14 mouse cellular contexts compared by ENCODE assay signal in the genomic region with DNA sequence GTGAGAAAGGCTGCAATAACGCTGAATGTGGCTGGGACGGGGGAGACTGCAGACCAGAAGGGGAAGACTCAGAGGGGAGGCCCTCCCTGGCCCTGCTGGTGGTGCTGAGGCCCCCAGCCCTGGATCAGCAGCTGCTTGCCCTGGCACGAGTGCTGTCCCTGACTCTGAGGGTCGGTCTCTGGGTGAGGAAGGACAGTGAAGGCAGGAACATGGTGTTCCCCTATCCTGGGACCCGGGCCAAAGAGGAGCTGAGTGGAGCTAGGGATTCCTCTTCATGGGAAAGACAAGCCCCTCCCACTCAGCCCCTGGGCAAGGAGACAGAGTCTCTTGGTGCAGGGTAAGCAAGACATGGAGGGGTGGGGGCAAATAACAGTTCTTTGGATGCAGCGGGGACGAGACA. TPM values are rescaled to one million over a fixed set of nuclear protein-coding genes. Genes with fewer than 3 reads are reported as not detected.
DNase-seq lines count a peak whose midpoint lies in the region; ATAC-seq and TF ChIP-seq lines count a peak whose summit lies in the region.
"Had no signal": no experiment of that assay in that cellular context is flagged by ENCODE, and none has a peak within 500 bp of the region (broad histone marks: within the 10 kb centered on the region; RNA-seq: fewer than 3 reads in every experiment).

No protein-coding gene starts in this region.

- 0 out of 2 replicates have a peak overlapping the region, but pooled peaks have one; percentile 23 for H3K27ac ChIP-seq in hindbrain, embryonic 13.5 days
- H3K27ac ChIP-seq in hindbrain, embryonic 14.5 days: no peak overlapping the region
- H3K27ac ChIP-seq in midbrain, postnatal 0 days (ENCODE audit: low read depth, low read length): no peak overlapping the region
- no peak overlapping the region for H3K27ac ChIP-seq in midbrain, embryonic 11.5 days (ENCODE audit: low read depth, low read length)
- H3K27ac ChIP-seq in left cerebral cortex, adult 2 months: no peak overlapping the region
- H3K27ac ChIP-seq: layer of hippocampus, adult 2 months; limb, embryonic 13.5 days; liver, embryonic 14.5 days had no signal

- no peaks in the 10 kb centered on the region for H3K9me3 ChIP-seq in hindbrain, embryonic 13.5 days
- H3K9me3 ChIP-seq in hindbrain, embryonic 14.5 days (ENCODE audit: control insufficient read depth, low read length): no peaks in the 10 kb centered on the region
- no peaks in the 10 kb centered on the region for H3K9me3 ChIP-seq in midbrain, postnatal 0 days (ENCODE audit: low read length)
- H3K9me3 ChIP-seq in midbrain, embryonic 11.5 days (ENCODE audit: control insufficient read depth, low read length): no peaks in the 10 kb centered on the region
- H3K9me3 ChIP-seq: limb, embryonic 13.5 days had no signal

- DNase-seq in cerebellum, adult 8-10 months: peak; percentile 27
- DNase-seq in cerebellum, postnatal 36 days: no peak
- DNase-seq in hindbrain, embryonic 14.5 days (ENCODE audit: low spot score): no peak
- peak; percentile 30 for DNase-seq in midbrain, postnatal 0 days (ENCODE audit: low spot score)
- no peak for DNase-seq in midbrain, embryonic 11.5 days (ENCODE audit: low spot score, missing footprints)
- peak; percentile 94 for DNase-seq in testis, postnatal 10 days (ENCODE audit: low spot score)
- DNase-seq in left cerebral cortex, adult 2 months (ENCODE audit: extremely low spot score in 1 of 2, low spot score in 2 of 2): no peak

- no peak overlapping the region for H3K4me3 ChIP-seq in hindbrain, embryonic 13.5 days
- no peak overlapping the region for H3K4me3 ChIP-seq in hindbrain, embryonic 14.5 days (replicated peaks; ENCODE audit: low read length)
- no peak overlapping the region for H3K4me3 ChIP-seq in midbrain, postnatal 0 days (ENCODE audit: low read depth, low read length)
- H3K4me3 ChIP-seq in midbrain, embryonic 11.5 days (ENCODE audit: low read depth, low read length): no peak overlapping the region
- H3K4me3 ChIP-seq in left cerebral cortex, adult 2 months: no peak overlapping the region
- H3K4me3 ChIP-seq: layer of hippocampus, adult 2 months; limb, embryonic 13.5 days; myocyte had no signal

- H3K27me3 ChIP-seq in hindbrain, embryonic 13.5 days: no peaks in the 10 kb centered on the region
- H3K27me3 ChIP-seq in hindbrain, embryonic 14.5 days (ENCODE audit: control insufficient read depth, insufficient read depth, low read length): no peaks in the 10 kb centered on the region
- H3K27me3 ChIP-seq in midbrain, postnatal 0 days (ENCODE audit: insufficient read depth, low read length): no peaks in the 10 kb centered on the region
- H3K27me3 ChIP-seq in midbrain, embryonic 11.5 days (ENCODE audit: control insufficient read depth, insufficient read depth, low read length): no peaks in the 10 kb centered on the region
- H3K27me3 ChIP-seq: limb, embryonic 13.5 days; Patski had no signal

- H3K4me2 ChIP-seq in hindbrain, embryonic 13.5 days: no peak overlapping the region
- H3K4me2 ChIP-seq in hindbrain, embryonic 14.5 days (replicated peaks): no peak overlapping the region
- H3K4me2 ChIP-seq in midbrain, postnatal 0 days (ENCODE audit: low read depth, low read length, poor library complexity, severe bottlenecking): no peak overlapping the region
- H3K4me2 ChIP-seq in midbrain, embryonic 11.5 days: no peak overlapping the region
- H3K4me2 ChIP-seq: limb, embryonic 13.5 days had no signal

- no peak for ATAC-seq in hindbrain, embryonic 13.5 days (ENCODE audit: low FRiP score)
- ATAC-seq in hindbrain, embryonic 14.5 days (ENCODE audit: low FRiP score): no peak
- ATAC-seq in midbrain, postnatal 0 days (ENCODE audit: low FRiP score): no peak
- no peak for ATAC-seq in midbrain, embryonic 11.5 days (ENCODE audit: low FRiP score)
- ATAC-seq: activated CD4-positive, CD25-positive, alpha-beta regulatory T cell, adult 4 months; Patski had no signal

- no peaks in the 10 kb centered on the region for H3K36me3 ChIP-seq in hindbrain, embryonic 13.5 days
- no peaks in the 10 kb centered on the region for H3K36me3 ChIP-seq in hindbrain, embryonic 14.5 days (replicated peaks; ENCODE audit: control insufficient read depth, insufficient read depth)
- no peaks in the 10 kb centered on the region for H3K36me3 ChIP-seq in midbrain, postnatal 0 days (ENCODE audit: insufficient read depth, low read length)
- H3K36me3 ChIP-seq in midbrain, embryonic 11.5 days (ENCODE audit: control insufficient read depth, insufficient read depth, low read length): no peaks in the 10 kb centered on the region; the same call in 1 of the 2 replicates
- H3K36me3 ChIP-seq: limb, embryonic 13.5 days had no signal

- peaks cover 19% of the 10 kb centered on the region for H3K4me1 ChIP-seq in hindbrain, embryonic 13.5 days (replicated peaks)
- H3K4me1 ChIP-seq in hindbrain, embryonic 14.5 days (replicated peaks; ENCODE audit: control insufficient read depth, insufficient read depth, low read length): peaks cover 15% of the 10 kb centered on the region
- peaks cover 16% of the 10 kb centered on the region; the same call in 1 of the 2 replicates for H3K4me1 ChIP-seq in midbrain, postnatal 0 days (ENCODE audit: insufficient read depth, low read length)
- H3K4me1 ChIP-seq in midbrain, embryonic 11.5 days (ENCODE audit: control insufficient read depth, insufficient read depth, low read length): peaks cover 13% of the 10 kb centered on the region

- intact Hi-C loops in left cerebral cortex, adult 2 months (cut with DNase I): no loop called here

- no peak for TF ChIP-seq CTCF in midbrain, postnatal 0 days (IDR thresholded peaks at IDR 0.05)
- no peak for TF ChIP-seq CTCF in left cerebral cortex, adult 2 months (IDR thresholded peaks at IDR 0.05)

- no peak overlapping the region for H3K9ac ChIP-seq in hindbrain, embryonic 13.5 days
- H3K9ac ChIP-seq in hindbrain, embryonic 14.5 days: no peak overlapping the region
- no peak overlapping the region for H3K9ac ChIP-seq in midbrain, postnatal 0 days (replicated peaks; ENCODE audit: low read length, poor library complexity, severe bottlenecking)
- no peak overlapping the region for H3K9ac ChIP-seq in midbrain, embryonic 11.5 days (ENCODE audit: low read length)
- H3K9ac ChIP-seq: limb, embryonic 13.5 days; liver, embryonic 14.5 days had no signal

- WGBS in hindbrain, embryonic 13.5 days: 60% methylated on average over 7 of the region's 7 CpGs
- WGBS in hindbrain, embryonic 14.5 days: 68% methylated on average over 7 of the region's 7 CpGs
- WGBS in midbrain, postnatal 0 days: 70% methylated on average over 7 of the region's 7 CpGs
- WGBS in midbrain, embryonic 11.5 days: 56% methylated on average over 7 of the region's 7 CpGs

RNA-seq across cellular contexts. Expression of gene Gpsm3, which starts 6.2 kb away (rescaled TPM):
- 3.2 and 4.9 TPM in 2 replicates for polyA plus RNA-seq in hindbrain, embryonic 13.5 days (2015; fragmentation: Nextera tagmentation; extraction: Ambion mirVana)
- 4.2 and 4.7 TPM in 2 replicates for polyA plus RNA-seq in hindbrain, embryonic 14.5 days (2014; fragmentation: Nextera tagmentation; extraction: Ambion mirVana)
- 1.2 and 4.4 TPM in 2 replicates for total RNA-seq in midbrain, postnatal 0 days (2014; rRNA removed)
- polyA plus RNA-seq in midbrain, postnatal 0 days (2015; fragmentation: Nextera tagmentation; extraction: Ambion mirVana): 5.5 and 6.9 TPM in 2 replicates
- polyA plus RNA-seq in midbrain, embryonic 11.5 days (2014; fragmentation: Nextera tagmentation; extraction: Ambion mirVana): 4.4 and 4.8 TPM in 2 replicates
- 1 to 10 TPM; 1.8 to 3.3 TPM for total RNA-seq in left cerebral cortex, adult 2 months (2021)

RNA-seq across cellular contexts. Expression of gene Pbx2, which starts 7.7 kb away (rescaled TPM):
- polyA plus RNA-seq in hindbrain, embryonic 13.5 days (2015; fragmentation: Nextera tagmentation; extraction: Ambion mirVana): 8.9 and 10.6 TPM in 2 replicates
- 7.1 and 10.5 TPM in 2 replicates for polyA plus RNA-seq in hindbrain, embryonic 14.5 days (2014; fragmentation: Nextera tagmentation; extraction: Ambion mirVana)
- 84.8 and 95.6 TPM in 2 replicates for total RNA-seq in midbrain, postnatal 0 days (2014; rRNA removed)
- polyA plus RNA-seq in midbrain, postnatal 0 days (2015; fragmentation: Nextera tagmentation; extraction: Ambion mirVana): 9.5 and 9.6 TPM in 2 replicates
- polyA plus RNA-seq in midbrain, embryonic 11.5 days (2014; fragmentation: Nextera tagmentation; extraction: Ambion mirVana): 17.3 and 20.1 TPM in 2 replicates
- 10 to 100 TPM; 49.6 to 68.5 TPM for total RNA-seq in left cerebral cortex, adult 2 months (2021)

RNA-seq across cellular contexts. Expression of gene Ager, which starts 14.3 kb away (rescaled TPM):
- 1.9 and 2.1 TPM in 2 replicates for polyA plus RNA-seq in hindbrain, embryonic 13.5 days (2015; fragmentation: Nextera tagmentation; extraction: Ambion mirVana)
- 1.1 and 1.4 TPM in 2 replicates for polyA plus RNA-seq in hindbrain, embryonic 14.5 days (2014; fragmentation: Nextera tagmentation; extraction: Ambion mirVana)
- 1.7 and 2.1 TPM in 2 replicates for total RNA-seq in midbrain, postnatal 0 days (2014; rRNA removed)
- polyA plus RNA-seq in midbrain, postnatal 0 days (2015; fragmentation: Nextera tagmentation; extraction: Ambion mirVana): 1.6 and 2.0 TPM in 2 replicates
- 1.4 and 1.6 TPM in 2 replicates for polyA plus RNA-seq in midbrain, embryonic 11.5 days (2014; fragmentation: Nextera tagmentation; extraction: Ambion mirVana)
- total RNA-seq in left cerebral cortex, adult 2 months (2021): 1 to 10 TPM in 1 of 2 experiments, under 1 TPM in 1; 0.47 to 1.2 TPM

RNA-seq across cellular contexts. Expression of gene Notch4, which starts 19.3 kb away (rescaled TPM):
- 7.4 and 8.4 TPM in 2 replicates for polyA plus RNA-seq in hindbrain, embryonic 13.5 days (2015; fragmentation: Nextera tagmentation; extraction: Ambion mirVana)
- 11.1 and 12.1 TPM in 2 replicates for polyA plus RNA-seq in hindbrain, embryonic 14.5 days (2014; fragmentation: Nextera tagmentation; extraction: Ambion mirVana)
- 8.8 and 44.3 TPM in 2 replicates for total RNA-seq in midbrain, postnatal 0 days (2014; rRNA removed)
- 3.8 and 6.1 TPM in 2 replicates for polyA plus RNA-seq in midbrain, postnatal 0 days (2015; fragmentation: Nextera tagmentation; extraction: Ambion mirVana)
- 8.9 and 15.8 TPM in 2 replicates for polyA plus RNA-seq in midbrain, embryonic 11.5 days (2014; fragmentation: Nextera tagmentation; extraction: Ambion mirVana)
- total RNA-seq in left cerebral cortex, adult 2 months (2021): 10 to 100 TPM in 1 of 2 experiments, 1 to 10 TPM in 1; 9.1 to 18.3 TPM

RNA-seq across cellular contexts. Expression of gene Rnf5, which starts 20.1 kb away (rescaled TPM):
- polyA plus RNA-seq in hindbrain, embryonic 13.5 days (2015; fragmentation: Nextera tagmentation; extraction: Ambion mirVana): 299 and 301 TPM in 2 replicates
- 196 and 211 TPM in 2 replicates for polyA plus RNA-seq in hindbrain, embryonic 14.5 days (2014; fragmentation: Nextera tagmentation; extraction: Ambion mirVana)
- 57.6 and 59.0 TPM in 2 replicates for total RNA-seq in midbrain, postnatal 0 days (2014; rRNA removed)
- 236 and 242 TPM in 2 replicates for polyA plus RNA-seq in midbrain, postnatal 0 days (2015; fragmentation: Nextera tagmentation; extraction: Ambion mirVana)
- 180 and 185 TPM in 2 replicates for polyA plus RNA-seq in midbrain, embryonic 11.5 days (2014; fragmentation: Nextera tagmentation; extraction: Ambion mirVana)
- total RNA-seq in left cerebral cortex, adult 2 months (2021): 10 to 100 TPM; 70.7 to 71.5 TPM

Comparison
In these comparisons a context has a peak if more than half of its experiments do, and no peak if none do; other contexts are left out.
1. DNase-seq: peak in cerebellum, adult 8-10 months (single experiment), midbrain, postnatal 0 days (single experiment) and testis, postnatal 10 days (single experiment); none in cerebellum, postnatal 36 days (0 of 2), hindbrain, embryonic 14.5 days (single experiment), midbrain, embryonic 11.5 days (single experiment) and left cerebral cortex, adult 2 months (0 of 2).